Mouse (Mus musculus) liver, postnatal 0 days (tissue): ENCODE results near the gene Rps27l. TPM values are rescaled to one million over a fixed set of nuclear protein-coding genes. Genes with fewer than 3 reads are reported as not detected.
A peak's percentile ranks its signal among the peaks of the same experiment; 100 is the strongest.

Experiments
- ATAC-seq: fragments of 200-750 bp; cut with Nextera tagmentation; 2 replicates; pipeline ENCODE4 v1.8.0; 2017; ENCODE audit warnings: mild to moderate bottlenecking, moderate library complexity
- DNase-seq: peaks from one replicate; pipeline ENCODE4 v3.0.0-alpha.2; 2016
- H3K27ac ChIP-seq: fragments of 300-500 bp; sonication (generic); 2 replicates; pipeline ENCODE4 v1.5.1; 2014; ENCODE audit warnings: antibody characterized with exemption, moderate library complexity, mild to moderate bottlenecking, low read depth
- H3K27me3 ChIP-seq: fragments of 300-500 bp; sonication (generic); 2 replicates; pipeline ENCODE4 v1.6.1; 2014; ENCODE audit warnings: low read length, control low read depth, mixed read lengths; ENCODE audit not compliant: insufficient read depth
- H3K36me3 ChIP-seq: fragments of 300-500 bp; sonication (generic); replicated peaks from 2 replicates; pipeline ENCODE4 v1.6.1; 2014; ENCODE audit warnings: mild to moderate bottlenecking, control low read depth, low read length, moderate library complexity, mixed read lengths; ENCODE audit not compliant: insufficient read depth
- H3K4me1 ChIP-seq: fragments of 300-500 bp; sonication (generic); 2 replicates; pipeline ENCODE4 v1.6.1; 2014; ENCODE audit warnings: antibody characterized with exemption, mild to moderate bottlenecking, control low read depth; ENCODE audit not compliant: insufficient read depth
- H3K4me2 ChIP-seq: fragments of 300-500 bp; sonication (generic); 2 replicates; pipeline ENCODE4 v1.6.1; 2014; ENCODE audit warnings: low read depth, mild to moderate bottlenecking, low read length, moderate library complexity, mixed read lengths
- H3K4me3 ChIP-seq: fragments of 300-500 bp; sonication (generic); 2 replicates; pipeline ENCODE4 v1.5.1; 2014; ENCODE audit warnings: low read depth, low read length
- H3K9ac ChIP-seq: fragments of 300-500 bp; sonication (generic); replicated peaks from 2 replicates; pipeline ENCODE4 v1.6.1; 2014; ENCODE audit warnings: mild to moderate bottlenecking, moderate library complexity
- H3K9me3 ChIP-seq: fragments of 300-500 bp; sonication (generic); 2 replicates; pipeline ENCODE4 v1.6.1; 2016; ENCODE audit warnings: mild to moderate bottlenecking, control low read depth, low read length, mixed read lengths
- CTCF ChIP-seq: sonication (generic); IDR thresholded peaks from 2 replicates; pipeline ENCODE4 v1.5.1; 2016; ENCODE audit warnings: antibody characterized with exemption, low read depth
- EP300 ChIP-seq: IDR thresholded peaks from 2 replicates; pipeline ENCODE4 v1.6.1; 2016; ENCODE audit warnings: antibody characterized with exemption, low read depth, mild to moderate bottlenecking
- WGBS: fragments of 180-500 bp; shearing (Covaris S2); extraction: QIAGEN DNeasy Blood & Tissue Kit; methylation state at CpG from one replicate; pipeline ENCODE4 v1.1.7; 2014; ENCODE audit not compliant: insufficient replicate concordance; 5-methylcytosine and 5-hydroxymethylcytosine counted together
- polyA plus RNA-seq: library from polyadenylated mRNA; unstranded; fragments of >200 nt; fragmentation: Nextera tagmentation; extraction: Ambion mirVana; gene quantifications from 2 replicates; pipeline ENCODE4 v1.2.1, GENCODE M21; 2015

The Rps27l gene
- polyA plus RNA-seq, 1 experiment from 2014 or later = 587 TPM

GRCm38 (mm10) chr9:66918672-66919330 is 27.1 kb upstream of the Rps27l start:
- H3K27me3 ChIP-seq = no peaks in the 10 kb centered on the region
- peaks cover 42% of the 10 kb centered on the region for H3K4me1 ChIP-seq
- 3% methylated on average over 27 of the region's 27 CpGs for WGBS
- H3K4me3 ChIP-seq = peak overlapping the region; percentile 97
- ATAC-seq (no peak), DNase-seq (no peak)
- H3K27ac ChIP-seq = peak overlapping the region; percentile 96
- H3K9me3 ChIP-seq = no peaks in the 10 kb centered on the region
- peak overlapping the region; percentile 96 for H3K9ac ChIP-seq
- no peak for TF ChIP-seq CTCF
- no peak for TF ChIP-seq EP300
- peak overlapping the region; percentile 97 for H3K4me2 ChIP-seq
- H3K36me3 ChIP-seq = no peaks in the 10 kb centered on the region

GRCm38 (mm10) chr9:66919382-66919971 is 26.4 kb upstream of the Rps27l start, which contains the start of gene Rab8b:
Rab8b (minus strand) TSS chr9:66919687.
- peak; percentile 95 for ATAC-seq
- Histone ChIP-seq H3K27me3 (no peaks in the 10 kb centered on the region), H3K36me3 (no peaks in the 10 kb centered on the region), H3K9ac (peak within 1 kb of the TSS; percentile 96), H3K27ac (peak within 1 kb of the TSS; percentile 96), H3K4me1 (peaks cover 35% of the 10 kb centered on the region), H3K4me3 (peak within 1 kb of the TSS; percentile 97), H3K4me2 (peak within 1 kb of the TSS; percentile 97), H3K9me3 (no peaks in the 10 kb centered on the region)
- no peak for TF ChIP-seq CTCF
- no peak for TF ChIP-seq EP300
- peak; percentile 100 for DNase-seq
- 0% methylated on average over 46 of the region's 49 CpGs for WGBS

GRCm38 (mm10) chr9:66919981-66920380 is 25.9 kb upstream of the Rps27l start:
- DNase-seq (no peak), ATAC-seq (no peak)
- peaks cover 30% of the 10 kb centered on the region for H3K4me1 ChIP-seq
- no peaks in the 10 kb centered on the region for H3K36me3 ChIP-seq
- H3K27ac ChIP-seq = no peak overlapping the region
- H3K9me3 ChIP-seq = no peaks in the 10 kb centered on the region
- H3K9ac ChIP-seq = peak overlapping the region; percentile 53
- H3K4me3 ChIP-seq = peak overlapping the region; percentile 97
- H3K4me2 ChIP-seq = peak overlapping the region; percentile 97
- H3K27me3 ChIP-seq = no peaks in the 10 kb centered on the region
- 3% methylated on average over 14 of the region's 14 CpGs for WGBS
- TF ChIP-seq EP300 = no peak
- TF ChIP-seq CTCF = no peak

GRCm38 (mm10) chr9:66920488-66921279 is 25.2 kb upstream of the Rps27l start:
- H3K9ac ChIP-seq = no peak overlapping the region
- 0 out of 2 replicates have a peak overlapping the region, but pooled peaks have one; percentile 18 for H3K4me3 ChIP-seq

GRCm38 (mm10) chr9:66922076-66922475 is 23.8 kb upstream of the Rps27l start:
- Histone ChIP-seq H3K4me3 (no peak overlapping the region), H3K4me2 (no peak overlapping the region), H3K27me3 (no peaks in the 10 kb centered on the region), H3K9ac (no peak overlapping the region), H3K27ac (no peak overlapping the region), H3K9me3 (no peaks in the 10 kb centered on the region), H3K36me3 (no peaks in the 10 kb centered on the region), H3K4me1 (peaks cover 13% of the 10 kb centered on the region)
- ATAC-seq (no peak), DNase-seq (no peak)
- TF ChIP-seq EP300 = no peak
- peak; percentile 42 for TF ChIP-seq CTCF
- WGBS = 88% methylated on average over 1 of the region's 1 CpGs

More at GRCm38 (mm10) chr9:66920488-66921279, 25.2 kb upstream of the Rps27l start:
- Histone ChIP-seq H3K9me3 (no peaks in the 10 kb centered on the region), H3K27ac (no peak overlapping the region), H3K36me3 (no peaks in the 10 kb centered on the region), H3K4me1 (peaks cover 24% of the 10 kb centered on the region), H3K4me2 (peak overlapping the region; percentile 97; the same call in 1 of the 2 replicates), H3K27me3 (no peaks in the 10 kb centered on the region)
- ATAC-seq (no peak), DNase-seq (no peak)
- TF ChIP-seq CTCF = peak; percentile 45; the same call in 1 of the 2 replicates
- TF ChIP-seq EP300 = no peak
- WGBS = 12% methylated on average over 6 of the region's 6 CpGs

- H3K4me1 ChIP-seq = no peaks in the 10 kb centered on the region
- ATAC-seq (no peak), DNase-seq (no peak)
- no peak overlapping the region for H3K4me2 ChIP-seq
- H3K36me3 ChIP-seq = no peaks in the 10 kb centered on the region
- TF ChIP-seq EP300 = no peak
- TF ChIP-seq CTCF = no peak
- H3K27ac ChIP-seq = no peak overlapping the region
- H3K4me3 ChIP-seq = no peak overlapping the region
- H3K27me3 ChIP-seq = no peaks in the 10 kb centered on the region
- WGBS = 62% methylated on average over 3 of the region's 3 CpGs
- no peak overlapping the region for H3K9ac ChIP-seq
- H3K9me3 ChIP-seq = no peaks in the 10 kb centered on the region
Measured at GRCm38 (mm10) chr9:66925853-66926252, 20.0 kb upstream of the Rps27l start.
